In the genomic region with DNA sequence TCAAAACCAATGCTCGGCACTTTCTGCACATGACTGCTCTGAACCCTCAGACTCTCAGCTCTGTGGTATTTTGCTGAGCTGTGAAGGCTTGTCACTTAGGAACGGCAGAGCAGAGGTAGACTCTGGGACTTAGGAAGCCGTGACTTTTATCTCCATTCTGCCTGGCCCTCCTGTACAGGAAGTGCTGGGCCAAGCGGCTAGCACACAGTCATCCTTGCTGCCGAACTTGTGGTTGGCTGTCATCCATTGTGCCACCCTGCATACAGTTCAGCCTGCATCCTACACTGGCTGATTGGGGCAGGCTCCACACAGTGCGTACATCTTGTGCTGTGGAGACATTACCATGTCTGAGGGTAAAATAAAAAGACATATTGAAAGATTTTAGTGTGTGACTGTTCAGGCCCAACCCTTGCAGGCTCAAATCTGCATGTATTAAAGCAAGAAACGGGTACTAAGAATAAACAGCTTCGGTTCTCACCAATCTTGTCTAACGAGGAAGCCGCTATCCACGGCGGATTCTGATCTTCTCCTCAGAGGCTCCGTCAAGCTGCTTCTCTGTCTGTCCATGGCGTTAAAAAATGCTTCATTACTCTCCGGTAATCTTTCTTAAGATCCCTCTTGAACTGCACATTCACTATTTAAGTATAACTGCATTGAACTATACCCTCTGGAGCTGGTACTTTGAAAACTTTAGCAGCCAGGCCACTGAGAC, we compare ENCODE assay signal across 18 mouse cellular contexts. TPM values are rescaled to one million over a fixed set of nuclear protein-coding genes. Genes with fewer than 3 reads are reported as not detected.
DNase-seq lines count a peak whose midpoint lies in the region; ATAC-seq lines count a peak whose summit lies in the region.
"Had no signal": no experiment of that assay in that cellular context is flagged by ENCODE, and none has a peak within 500 bp of the region (broad histone marks: within the 10 kb centered on the region; RNA-seq: fewer than 3 reads in every experiment).

No protein-coding gene starts in this region.

- no peaks in the 10 kb centered on the region; the same call in 1 of the 2 replicates for H3K4me1 ChIP-seq in hindbrain, embryonic 16.5 days (ENCODE audit: control insufficient read depth, insufficient read depth, low read depth, low read length)
- H3K4me1 ChIP-seq in hindbrain, embryonic 11.5 days (replicated peaks; ENCODE audit: control insufficient read depth, insufficient read depth, low read length) = no peaks in the 10 kb centered on the region

- no peak for DNase-seq in hindbrain, embryonic 11.5 days (ENCODE audit: low spot score)
- DNase-seq in embryo, embryonic 10.5 days (ENCODE audit: low spot score) = no peak
- DNase-seq in left cerebral cortex, postnatal 25 days (ENCODE audit: low spot score in 2 of 2) = no peak
- DNase-seq: adrenal gland, postnatal 14 days; cerebellum, adult 11-12 months; heart, adult 11 months; kidney, adult 2 months; layer of hippocampus, adult 9-11 months; left cerebral cortex, postnatal 4 days; spleen, adult 18-20 months; thymus, adult 18-20 months had no signal

- no peaks in the 10 kb centered on the region for H3K9me3 ChIP-seq in hindbrain, embryonic 16.5 days (ENCODE audit: control insufficient read depth, low read length)
- no peaks in the 10 kb centered on the region for H3K9me3 ChIP-seq in hindbrain, embryonic 11.5 days (ENCODE audit: control insufficient read depth, low read length)
- H3K9me3 ChIP-seq: embryonic facial prominence, embryonic 12.5 days; hindbrain, embryonic 12.5 days had no signal

- peak; percentile 48; the same call in 1 of the 2 replicates for ATAC-seq in hindbrain, embryonic 16.5 days
- no peak for ATAC-seq in hindbrain, embryonic 11.5 days (ENCODE audit: low FRiP score)
- peak; percentile 49 for ATAC-seq in CD4-positive, CD25-positive, alpha-beta regulatory T cell, adult 4 months
- ATAC-seq in erythroid progenitor cell, adult 5-6 weeks (replicated peaks; ENCODE audit: low FRiP score, poor library complexity, severe bottlenecking) = 0 out of 2 replicates have a peak, but pooled peaks have one; percentile 13
- ATAC-seq in megakaryocyte, adult 5-6 weeks (ENCODE audit: poor library complexity, severe bottlenecking) = peak; percentile 60

- H3K27me3 ChIP-seq in hindbrain, embryonic 16.5 days (replicated peaks; ENCODE audit: control insufficient read depth, insufficient read depth, low read length) = no peaks in the 10 kb centered on the region
- no peaks in the 10 kb centered on the region for H3K27me3 ChIP-seq in hindbrain, embryonic 11.5 days (ENCODE audit: control insufficient read depth, insufficient read depth, low read length)
- H3K27me3 ChIP-seq: embryonic facial prominence, embryonic 12.5 days; hindbrain, embryonic 12.5 days had no signal

- no peak overlapping the region for H3K27ac ChIP-seq in hindbrain, embryonic 16.5 days (ENCODE audit: low read depth, low read length)
- no peak overlapping the region for H3K27ac ChIP-seq in hindbrain, embryonic 11.5 days (ENCODE audit: low read depth, low read length)
- H3K27ac ChIP-seq: embryonic facial prominence, embryonic 12.5 days; hindbrain, embryonic 12.5 days; macrophage had no signal

- H3K36me3 ChIP-seq in hindbrain, embryonic 16.5 days (ENCODE audit: control insufficient read depth, insufficient read depth, low read length) = no peaks in the 10 kb centered on the region
- H3K36me3 ChIP-seq in hindbrain, embryonic 11.5 days (ENCODE audit: control insufficient read depth, insufficient read depth, low read length) = no peaks in the 10 kb centered on the region
- H3K36me3 ChIP-seq: embryonic facial prominence, embryonic 12.5 days; hindbrain, embryonic 12.5 days had no signal

- no peak overlapping the region for H3K9ac ChIP-seq in hindbrain, embryonic 16.5 days (ENCODE audit: low read depth, low read length)
- H3K9ac ChIP-seq in hindbrain, embryonic 11.5 days (ENCODE audit: low read depth, low read length) = no peak overlapping the region
- H3K9ac ChIP-seq: embryonic facial prominence, embryonic 12.5 days; hindbrain, embryonic 12.5 days had no signal

- WGBS in hindbrain, embryonic 16.5 days = 74% methylated on average over 15 of the region's 15 CpGs
- WGBS in hindbrain, embryonic 11.5 days = 90% methylated on average over 15 of the region's 15 CpGs

- no peak overlapping the region for H3K4me2 ChIP-seq in hindbrain, embryonic 16.5 days (ENCODE audit: low read length)
- no peak overlapping the region for H3K4me2 ChIP-seq in hindbrain, embryonic 11.5 days (replicated peaks; ENCODE audit: low read depth, low read length)
- H3K4me2 ChIP-seq: embryonic facial prominence, embryonic 12.5 days; hindbrain, embryonic 12.5 days had no signal

- intact Hi-C loops in left cerebral cortex, postnatal 25 days (cut with DNase I) = no loop called here

- no peak overlapping the region for H3K4me3 ChIP-seq in hindbrain, embryonic 16.5 days (ENCODE audit: low read length)
- H3K4me3 ChIP-seq in hindbrain, embryonic 11.5 days (ENCODE audit: low read depth, low read length) = no peak overlapping the region
- H3K4me3 ChIP-seq: embryonic facial prominence, embryonic 12.5 days; hindbrain, embryonic 12.5 days had no signal

RNA-seq across cellular contexts. Expression of gene Bod1, which starts 54.4 kb away (rescaled TPM):
- polyA plus RNA-seq in hindbrain, embryonic 16.5 days (2015; fragmentation: Nextera tagmentation; extraction: Ambion mirVana) = 123 and 125 TPM in 2 replicates
- 149 and 164 TPM in 2 replicates for polyA plus RNA-seq in hindbrain, embryonic 11.5 days (2014; fragmentation: Nextera tagmentation; extraction: Ambion mirVana)
- polyA plus RNA-seq in CD4-positive, CD25-positive, alpha-beta regulatory T cell, adult 4 months (2017; shearing (Covaris generic)) = 1 to 10 TPM; 7.6 to 8.2 TPM
- total RNA-seq in erythroid progenitor cell, adult 5-6 weeks (2015; ENCODE audit: low replicate concordance) = 3.4 and 4.7 TPM in 2 replicates
- total RNA-seq in erythroid progenitor cell, adult 5-6 weeks (2017; ENCODE audit: low replicate concordance) = 0.61 and 3.1 TPM in 2 replicates
- total RNA-seq in megakaryocyte, adult 5-6 weeks (2015) = 7.1 and 9.7 TPM in 2 replicates
- total RNA-seq in megakaryocyte, adult 5-6 weeks (2017) = 8.3 and 12.7 TPM in 2 replicates
- total RNA-seq in left cerebral cortex, postnatal 25 days (2021) = 10 to 100 TPM; 94.2 to 95.8 TPM

Comparison
In these comparisons a context has a peak if more than half of its experiments do, and no peak if none do; other contexts are left out.
1. RNA of gene Bod1, which starts 54.4 kb away (total RNA-seq): 94.2 to 95.8 TPM in left cerebral cortex, postnatal 25 days; 7.1 to 12.7 TPM in megakaryocyte, adult 5-6 weeks and 0.61 to 4.7 TPM in erythroid progenitor cell, adult 5-6 weeks; every median in the first group is over 4 times any median in the second.